Mouse (Mus musculus) midbrain, embryonic 11.5 days (tissue): ENCODE measurements at regions not wholly inside any gene's neighbourhood (a gene's known extent, or its start where the extent isn't known, plus 50 kb on each side); places are given as distances from the start of the nearest gene placed in this dataset.

ENCODE experiments used
- ATAC-seq: fragments of 200-750 bp; cut with Nextera tagmentation; 2 replicates; pipeline ENCODE4 v1.8.0; 2017; ENCODE audit warnings: moderate TSS enrichment, moderate library complexity; ENCODE audit not compliant: low FRiP score
- DNase-seq: peaks from one replicate; pipeline ENCODE4 v3.0.0; 2015; ENCODE audit warnings: low spot score; ENCODE audit errors: missing footprints
- H3K27ac ChIP-seq: fragments of 300-500 bp; sonication (generic); 2 replicates; pipeline ENCODE4 v1.5.1; 2014; ENCODE audit warnings: low read depth, low read length
- H3K27me3 ChIP-seq: fragments of 300-500 bp; sonication (generic); 2 replicates; pipeline ENCODE4 v1.6.1; 2014; ENCODE audit warnings: mild to moderate bottlenecking, low read length, moderate library complexity, mixed read lengths; ENCODE audit not compliant: control insufficient read depth, insufficient read depth
- H3K36me3 ChIP-seq: fragments of 300-500 bp; sonication (generic); 2 replicates; pipeline ENCODE4 v1.6.1; 2014; ENCODE audit warnings: mild to moderate bottlenecking, low read length, moderate library complexity, mixed read lengths; ENCODE audit not compliant: control insufficient read depth, insufficient read depth
- H3K4me1 ChIP-seq: fragments of 300-500 bp; sonication (generic); 2 replicates; pipeline ENCODE4 v1.6.1; 2014; ENCODE audit warnings: low read length; ENCODE audit not compliant: control insufficient read depth, insufficient read depth
- H3K4me2 ChIP-seq: fragments of 300-500 bp; sonication (generic); 2 replicates; pipeline ENCODE4 v1.6.1; 2014; ENCODE audit warnings: mild to moderate bottlenecking, moderate library complexity
- H3K4me3 ChIP-seq: fragments of 300-500 bp; sonication (generic); 2 replicates; pipeline ENCODE4 v1.5.1; 2014; ENCODE audit warnings: low read depth, low read length
- H3K9ac ChIP-seq: fragments of 300-500 bp; sonication (generic); 2 replicates; pipeline ENCODE4 v1.6.1; 2014; ENCODE audit warnings: low read length
- H3K9me3 ChIP-seq: fragments of 300-500 bp; sonication (generic); 2 replicates; pipeline ENCODE4 v1.6.1; 2016; ENCODE audit warnings: low read length; ENCODE audit not compliant: control insufficient read depth
- WGBS: fragments of 180-500 bp; shearing (Covaris S2); extraction: QIAGEN DNeasy Blood & Tissue Kit; methylation state at CpG from one replicate; pipeline ENCODE4 v1.1.7; 2014; 5-methylcytosine and 5-hydroxymethylcytosine counted together

GRCm38 (mm10) chr13:111974282-111974681 is 165.5 kb upstream of the Map3k1 start:
- Histone ChIP-seq H3K4me2 (no peak overlapping the region), H3K27ac (no peak overlapping the region), H3K4me3 (no peak overlapping the region), H3K9ac (no peak overlapping the region), H3K9me3 (no peaks in the 10 kb centered on the region), H3K4me1 (no peaks in the 10 kb centered on the region; the same call in 1 of the 2 replicates), H3K27me3 (no peaks in the 10 kb centered on the region), H3K36me3 (no peaks in the 10 kb centered on the region)
- WGBS, result 86% methylated on average over 4 of the region's 4 CpGs
- ATAC-seq (no peak), DNase-seq (no peak)

DNA sequence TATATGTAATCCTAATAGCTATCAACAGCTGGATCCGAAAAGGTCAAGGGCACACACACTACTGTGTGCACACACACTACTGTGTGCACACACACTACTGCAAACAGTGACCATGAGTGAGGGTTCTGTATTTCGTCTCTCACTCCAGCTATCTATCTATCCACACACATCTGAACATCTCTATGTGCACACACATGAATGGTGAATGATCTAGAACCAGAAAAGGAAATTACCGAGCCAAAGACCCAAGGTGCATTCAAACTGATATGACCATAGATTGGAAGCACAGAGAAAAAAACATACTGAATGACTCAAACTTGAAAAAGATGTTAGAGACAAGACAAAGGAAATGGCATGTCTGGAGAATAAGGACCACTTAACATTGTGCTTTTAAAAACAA is 166.8 kb upstream of the Map3k1 start:
- Histone ChIP-seq H3K4me2 (no peak overlapping the region), H3K4me3 (no peak overlapping the region), H3K9ac (no peak overlapping the region), H3K36me3 (no peaks in the 10 kb centered on the region), H3K27me3 (no peaks in the 10 kb centered on the region), H3K27ac (no peak overlapping the region), H3K4me1 (no peaks in the 10 kb centered on the region; the same call in 1 of the 2 replicates), H3K9me3 (no peaks in the 10 kb centered on the region)
- 85% methylated on average over 3 of the region's 3 CpGs for WGBS
- DNase-seq (no peak), ATAC-seq (no peak)

DNA sequence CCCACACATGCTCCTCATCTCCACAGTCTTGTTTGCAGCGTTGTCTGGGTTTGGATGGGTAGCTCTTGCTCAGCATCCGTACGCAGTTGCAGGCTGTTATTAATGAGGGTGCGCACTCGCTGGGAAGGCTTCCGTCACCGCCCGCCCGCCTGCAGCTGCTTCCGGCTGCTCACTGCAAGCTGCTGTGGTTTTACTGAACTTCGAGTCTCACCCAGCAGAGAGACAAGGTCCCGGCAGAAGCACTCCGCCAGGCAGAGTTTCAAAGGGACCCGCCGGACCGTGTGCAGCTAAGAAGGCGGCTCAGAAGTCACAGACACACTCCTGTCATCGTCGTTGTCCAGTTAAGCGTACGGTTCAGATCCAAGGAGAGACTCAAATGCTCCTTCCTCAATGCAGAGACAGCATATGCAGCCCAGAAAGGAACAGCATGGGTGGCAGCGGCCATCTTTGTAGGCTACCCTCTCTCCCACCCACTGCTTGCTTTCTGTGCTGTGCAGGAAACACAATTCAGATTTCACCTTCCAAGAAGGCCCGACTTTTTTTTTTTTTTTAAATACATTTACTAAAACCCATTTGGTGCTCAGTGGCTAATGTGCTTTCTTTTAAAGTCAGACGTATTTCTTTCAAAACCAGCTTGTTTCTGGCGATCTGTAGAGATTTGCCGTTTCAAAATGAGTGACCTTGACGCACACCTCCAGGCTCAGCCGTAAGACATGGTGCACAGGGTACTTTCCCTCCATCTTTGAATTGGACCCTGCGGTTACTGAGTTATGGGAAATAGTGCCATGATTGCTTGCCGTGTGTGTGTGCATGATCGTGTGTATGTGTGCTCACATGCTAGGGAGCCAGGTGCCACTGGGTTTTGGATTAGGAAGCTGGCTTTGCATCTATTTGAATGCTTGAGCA is 169.2 kb upstream of the Map3k1 start:
- H3K27ac ChIP-seq, result no peak overlapping the region
- no peaks in the 10 kb centered on the region for H3K36me3 ChIP-seq
- no peak overlapping the region for H3K4me2 ChIP-seq
- no peaks in the 10 kb centered on the region for H3K27me3 ChIP-seq
- ATAC-seq (no peak), DNase-seq (no peak)
- no peaks in the 10 kb centered on the region for H3K9me3 ChIP-seq
- no peaks in the 10 kb centered on the region; the same call in 1 of the 2 replicates for H3K4me1 ChIP-seq
- no peak overlapping the region for H3K4me3 ChIP-seq
- WGBS, result 88% methylated on average over 31 of the region's 31 CpGs
- no peak overlapping the region for H3K9ac ChIP-seq

DNA sequence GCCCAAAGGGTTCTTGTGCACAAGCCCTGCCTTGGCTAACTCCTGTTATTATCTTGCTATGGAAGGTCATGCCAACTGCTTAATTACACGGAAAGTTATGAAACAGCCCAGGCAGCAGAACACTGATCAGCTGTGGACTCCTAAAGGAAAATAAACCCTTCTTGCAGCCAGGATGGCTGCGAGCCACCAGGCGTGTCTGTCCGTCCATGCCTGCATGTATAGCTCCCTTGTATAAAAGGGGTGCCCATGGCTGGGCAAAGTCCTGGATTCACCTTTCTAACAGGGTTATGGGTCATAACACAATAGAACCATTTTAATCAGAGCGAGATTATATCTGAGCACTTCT is 169.9 kb upstream of the Map3k1 start:
- Histone ChIP-seq H3K9ac (no peak overlapping the region), H3K9me3 (no peaks in the 10 kb centered on the region), H3K36me3 (no peaks in the 10 kb centered on the region), H3K4me1 (no peaks in the 10 kb centered on the region; the same call in 1 of the 2 replicates), H3K27ac (no peak overlapping the region), H3K4me2 (no peak overlapping the region), H3K4me3 (no peak overlapping the region), H3K27me3 (no peaks in the 10 kb centered on the region)
- 88% methylated on average over 5 of the region's 5 CpGs for WGBS
- DNase-seq, result no peak
- ATAC-seq, result no peak

DNA sequence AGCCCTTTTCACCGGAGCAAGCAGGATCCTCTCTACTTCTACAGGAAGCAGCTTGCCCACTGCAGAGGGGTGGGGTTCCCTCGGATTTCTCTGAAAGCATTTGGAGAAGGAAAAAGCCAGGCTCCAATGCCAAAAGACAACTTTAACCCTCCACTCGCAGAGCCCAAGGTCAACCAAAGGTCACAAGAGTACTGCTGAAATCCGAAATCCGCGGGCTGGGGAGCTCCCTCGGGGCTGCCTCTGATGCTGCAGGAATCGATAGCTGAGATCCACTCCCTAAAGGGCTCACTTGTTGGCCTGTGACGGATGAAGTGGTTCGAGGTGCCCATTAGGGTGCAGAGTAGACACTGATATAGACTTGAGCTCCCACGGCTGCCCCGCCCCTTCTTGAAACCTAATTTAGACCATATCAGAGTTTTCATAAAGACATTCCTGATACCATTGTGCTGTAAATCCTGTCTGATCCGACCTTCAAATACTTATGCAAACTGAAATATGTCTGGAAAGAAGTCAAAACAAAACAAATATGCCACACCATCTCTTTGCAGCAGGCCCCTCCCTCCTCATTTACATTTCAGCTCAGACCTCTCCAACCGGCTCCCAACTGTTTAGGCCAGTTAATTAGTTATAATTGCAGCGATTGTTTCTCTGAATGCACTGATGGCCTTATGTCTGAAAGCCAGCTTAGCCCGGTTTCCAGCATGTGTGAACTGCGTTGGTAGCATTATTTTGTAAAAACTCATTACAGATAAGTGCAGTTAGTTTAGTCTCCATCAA is 170.8 kb upstream of the Map3k1 start:
- 58% methylated on average over 17 of the region's 17 CpGs for WGBS
- Histone ChIP-seq H3K9me3 (no peaks in the 10 kb centered on the region), H3K9ac (no peak overlapping the region), H3K4me2 (no peak overlapping the region), H3K27me3 (no peaks in the 10 kb centered on the region), H3K36me3 (no peaks in the 10 kb centered on the region), H3K27ac (no peak overlapping the region), H3K4me1 (no peaks in the 10 kb centered on the region; the same call in 1 of the 2 replicates), H3K4me3 (no peak overlapping the region)
- ATAC-seq, result no peak
- no peak for DNase-seq

GRCm38 (mm10) chr13:111980205-111980595 is 171.4 kb upstream of the Map3k1 start:
- no peak overlapping the region for H3K27ac ChIP-seq
- ATAC-seq (no peak), DNase-seq (no peak)
- no peaks in the 10 kb centered on the region for H3K36me3 ChIP-seq
- no peak overlapping the region for H3K9ac ChIP-seq
- H3K27me3 ChIP-seq, result no peaks in the 10 kb centered on the region
- no peaks in the 10 kb centered on the region for H3K9me3 ChIP-seq
- no peak overlapping the region for H3K4me3 ChIP-seq
- 87% methylated on average over 12 of the region's 12 CpGs for WGBS
- no peaks in the 10 kb centered on the region; the same call in 1 of the 2 replicates for H3K4me1 ChIP-seq
- H3K4me2 ChIP-seq, result no peak overlapping the region

DNA sequence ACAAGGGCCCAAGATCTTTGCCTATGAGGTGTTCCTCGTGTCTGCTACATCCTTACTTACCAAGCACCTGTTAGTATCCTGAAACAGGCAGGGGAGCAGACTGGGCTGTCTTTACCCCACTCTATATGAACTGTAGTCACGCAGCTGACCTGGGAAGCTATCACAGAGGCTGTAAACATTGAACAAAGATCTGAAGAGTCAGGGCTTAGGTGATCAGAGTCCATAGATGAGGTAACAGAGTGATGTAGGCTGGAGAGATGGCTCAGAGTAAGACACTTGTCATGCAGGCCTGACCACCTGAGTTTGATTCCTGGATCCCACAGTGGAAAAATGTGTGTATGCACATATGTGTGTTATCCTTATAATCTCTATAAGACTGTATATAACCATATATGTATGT is 172.3 kb upstream of the Map3k1 start:
- DNase-seq, result no peak
- ATAC-seq, result no peak

DNA sequence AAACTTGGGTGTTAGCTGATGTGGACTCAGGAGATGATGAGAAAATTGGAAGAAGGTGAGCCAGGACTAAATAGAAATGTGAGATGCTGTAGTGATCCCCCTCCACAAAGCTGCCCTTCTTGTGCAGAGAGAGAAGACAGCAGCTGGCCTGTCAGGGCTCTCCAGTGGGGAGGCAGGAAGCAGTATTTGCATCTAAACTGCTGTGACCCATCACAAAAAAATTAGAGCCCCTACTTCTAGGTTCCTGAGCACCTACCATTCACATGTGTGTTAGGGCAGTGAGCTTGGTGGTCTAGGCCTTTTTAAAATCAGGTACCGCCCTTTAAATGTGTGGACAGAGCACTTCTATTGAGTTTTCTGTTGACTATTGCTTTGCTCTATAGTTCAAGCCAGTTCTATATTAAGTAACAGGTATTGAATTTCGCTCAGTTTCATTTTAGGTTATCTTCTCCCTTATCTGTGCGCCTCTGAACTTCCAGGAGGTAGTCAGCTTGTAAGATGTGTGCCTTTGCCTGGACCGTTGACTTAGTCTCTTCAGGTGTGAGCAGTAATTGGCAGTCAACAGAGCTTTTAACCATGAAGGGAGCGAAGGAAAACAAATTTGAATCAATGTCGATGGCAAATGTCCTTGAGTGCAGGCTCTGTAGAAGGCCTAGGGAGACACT is 174.1 kb upstream of the Map3k1 start:
- Histone ChIP-seq H3K4me1 (no peaks in the 10 kb centered on the region; the same call in 1 of the 2 replicates), H3K36me3 (no peaks in the 10 kb centered on the region), H3K9ac (no peak overlapping the region), H3K9me3 (no peaks in the 10 kb centered on the region), H3K4me2 (no peak overlapping the region), H3K27me3 (no peaks in the 10 kb centered on the region), H3K27ac (no peak overlapping the region), H3K4me3 (no peak overlapping the region)
- no peak for DNase-seq
- WGBS, result 90% methylated on average over 6 of the region's 6 CpGs
- no peak for ATAC-seq

More for the DNA sequence above, 172.3 kb upstream of the Map3k1 start:
- Histone ChIP-seq H3K36me3 (no peaks in the 10 kb centered on the region), H3K4me3 (no peak overlapping the region), H3K9ac (no peak overlapping the region), H3K27me3 (no peaks in the 10 kb centered on the region), H3K4me1 (no peaks in the 10 kb centered on the region; the same call in 1 of the 2 replicates), H3K9me3 (no peaks in the 10 kb centered on the region), H3K4me2 (no peak overlapping the region), H3K27ac (no peak overlapping the region)
- WGBS, result 92% methylated on average over 2 of the region's 2 CpGs
